Mouse (Mus musculus) midbrain, embryonic 10.5 days (tissue): ENCODE measurements around the gene Tpcn2. TPM values are rescaled to one million over a fixed set of nuclear protein-coding genes. Genes with fewer than 3 reads are reported as not detected.

Source experiments
- DNase-seq: peaks from one replicate; pipeline ENCODE4 v3.0.0-alpha.2; 2017; ENCODE audit warnings: low spot score
- H3K27ac ChIP-seq: fragments of 300-500 bp; sonication (generic); replicated peaks from 2 replicates; pipeline ENCODE4 v1.5.1; 2016; ENCODE audit warnings: mild to moderate bottlenecking
- H3K27me3 ChIP-seq: fragments of 300-500 bp; sonication (generic); 2 replicates; pipeline ENCODE4 v1.6.1; 2016; ENCODE audit warnings: low read depth, mild to moderate bottlenecking; ENCODE audit not compliant: poor library complexity, severe bottlenecking
- H3K36me3 ChIP-seq: fragments of 300-500 bp; sonication (generic); 2 replicates; pipeline ENCODE4 v1.6.1; 2016; ENCODE audit warnings: mild to moderate bottlenecking, moderate library complexity
- H3K4me1 ChIP-seq: fragments of 300-500 bp; sonication (generic); 2 replicates; pipeline ENCODE4 v1.6.1; 2016
- H3K4me3 ChIP-seq: fragments of 300-500 bp; sonication (generic); 2 replicates; pipeline ENCODE4 v1.5.1; 2016; ENCODE audit warnings: mild to moderate bottlenecking, moderate library complexity
- H3K9me3 ChIP-seq: fragments of 300-500 bp; sonication (generic); replicated peaks from 2 replicates; pipeline ENCODE4 v1.6.1; 2016; ENCODE audit warnings: mild to moderate bottlenecking
- WGBS: fragments of 180-500 bp; shearing (Covaris S2); methylation state at CpG from one replicate; pipeline ENCODE4 v1.1.7; 2016; 5-methylcytosine and 5-hydroxymethylcytosine counted together
- polyA plus RNA-seq: library from polyadenylated mRNA; unstranded; fragments of >200 nt; fragmentation: Nextera tagmentation; extraction: Ambion mirVana; gene quantifications from 2 replicates; pipeline ENCODE4 v1.2.1, GENCODE M21; 2016

Tpcn2 gene
- polyA plus RNA-seq, 1 experiment from 2014 or later, result 5.4 TPM

GRCm38 (mm10) chr7:145206056-145206610, 77.7 kb downstream of the Tpcn2 start:
- Histone ChIP-seq H3K36me3 (no peaks in the 10 kb centered on the region), H3K9me3 (peaks cover 8% of the 10 kb centered on the region), H3K27me3 (no peaks in the 10 kb centered on the region), H3K4me1 (peaks cover 46% of the 10 kb centered on the region), H3K27ac (peak overlapping the region; percentile 99), H3K4me3 (peak overlapping the region; percentile 40)
- peak; percentile 92 for DNase-seq
- WGBS, result under 1% methylated on average over 34 of the region's 34 CpGs

GRCm38 (mm10) chr7:145205363-145205902, 78.4 kb downstream of the Tpcn2 start:
- 85% methylated on average over 4 of the region's 4 CpGs for WGBS
- Histone ChIP-seq H3K27ac (peak overlapping the region; percentile 99), H3K27me3 (no peaks in the 10 kb centered on the region), H3K9me3 (peaks cover 9% of the 10 kb centered on the region), H3K4me3 (peak overlapping the region; percentile 40), H3K4me1 (peaks cover 39% of the 10 kb centered on the region), H3K36me3 (no peaks in the 10 kb centered on the region)
- no peak for DNase-seq

DNA sequence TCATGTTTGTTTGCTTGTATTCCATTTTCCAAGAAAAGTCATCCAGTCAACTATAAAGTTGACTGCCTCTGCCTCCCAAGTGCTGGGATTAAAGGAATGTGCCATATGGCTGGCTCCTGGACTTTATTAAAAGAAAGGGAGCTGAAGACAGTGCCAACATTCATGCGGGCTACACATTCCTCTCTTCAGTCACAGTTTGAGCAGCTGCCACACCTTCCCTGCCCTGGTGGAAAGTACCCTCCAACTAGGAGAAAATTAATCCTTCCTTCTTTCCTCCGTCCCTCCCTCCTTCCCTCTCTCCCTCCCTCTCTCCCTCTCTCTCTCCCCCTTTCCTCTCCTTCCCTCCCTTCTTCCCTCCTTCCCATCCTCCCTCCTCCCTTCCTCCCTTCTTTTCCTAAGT, 84.1 kb downstream of the Tpcn2 start:
- Histone ChIP-seq H3K4me3 (no peak overlapping the region), H3K4me1 (peaks cover 26% of the 10 kb centered on the region), H3K27ac (0 out of 2 replicates have a peak overlapping the region, but pooled peaks have one; percentile 38), H3K9me3 (peaks cover 9% of the 10 kb centered on the region), H3K27me3 (no peaks in the 10 kb centered on the region), H3K36me3 (no peaks in the 10 kb centered on the region)
- 93% methylated on average over 2 of the region's 2 CpGs for WGBS
- DNase-seq, result no peak

DNA sequence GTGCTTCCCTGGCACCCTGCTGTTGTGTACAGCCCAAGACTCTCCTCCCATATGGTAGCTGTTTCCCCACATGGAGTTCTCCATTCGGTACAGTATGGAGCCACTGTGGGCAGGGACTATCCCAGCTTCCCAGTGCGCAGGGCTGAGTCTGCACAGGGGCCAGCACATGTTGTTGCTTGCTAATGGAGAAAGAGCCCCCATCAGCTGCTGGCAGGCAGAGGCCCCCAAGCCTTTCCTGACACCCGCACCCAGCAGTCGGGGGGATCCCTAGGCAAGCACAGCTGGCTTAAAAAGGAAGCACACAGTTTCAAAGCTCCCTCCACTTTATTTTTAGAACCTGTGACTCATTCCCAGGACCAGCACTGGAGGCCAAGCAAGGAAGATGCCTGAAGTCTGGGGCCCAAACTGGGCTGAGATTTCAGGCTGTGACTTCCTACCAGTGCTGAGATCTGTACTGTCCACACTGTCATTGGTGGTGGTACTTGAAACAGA, 85.5 kb downstream of the Tpcn2 start:
- Histone ChIP-seq H3K27ac (peak overlapping the region; percentile 71), H3K4me1 (peaks cover 26% of the 10 kb centered on the region), H3K9me3 (peaks cover 9% of the 10 kb centered on the region), H3K4me3 (no peak overlapping the region), H3K36me3 (no peaks in the 10 kb centered on the region), H3K27me3 (no peaks in the 10 kb centered on the region)
- DNase-seq, result no peak
- WGBS, result 63% methylated on average over 4 of the region's 4 CpGs

DNA sequence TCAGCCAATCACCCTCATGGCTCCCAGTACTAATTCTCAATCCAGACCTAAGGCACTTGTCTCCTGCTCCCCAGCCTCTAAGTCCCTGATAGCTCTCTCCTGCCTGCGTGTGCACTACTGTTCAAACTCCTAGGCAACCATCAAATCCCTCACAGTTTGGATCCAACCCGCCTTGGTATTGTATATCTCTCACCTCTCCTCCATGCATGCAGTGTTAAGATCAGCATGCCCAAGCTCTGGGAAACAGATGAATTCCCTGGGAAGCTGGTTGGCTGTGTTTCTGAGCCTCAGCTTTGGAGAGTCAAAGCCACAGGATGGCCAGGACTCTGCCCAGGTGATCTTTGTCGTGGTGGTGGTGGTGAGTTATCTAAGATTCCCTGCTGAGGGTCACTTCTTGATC, 86.1 kb downstream of the Tpcn2 start:
- H3K4me3 ChIP-seq, result no peak overlapping the region
- no peak for DNase-seq
- WGBS, result 42% methylated on average over 3 of the region's 3 CpGs
- peaks cover 9% of the 10 kb centered on the region for H3K9me3 ChIP-seq
- H3K36me3 ChIP-seq, result no peaks in the 10 kb centered on the region
- peak overlapping the region; percentile 71 for H3K27ac ChIP-seq
- H3K27me3 ChIP-seq, result no peaks in the 10 kb centered on the region
- H3K4me1 ChIP-seq, result peaks cover 29% of the 10 kb centered on the region

GRCm38 (mm10) chr7:145197042-145197441, 86.8 kb downstream of the Tpcn2 start:
- peaks cover 31% of the 10 kb centered on the region for H3K4me1 ChIP-seq
- WGBS, result 93% methylated on average over 3 of the region's 3 CpGs

GRCm38 (mm10) chr7:145196340-145196739, 87.5 kb downstream of the Tpcn2 start:
- H3K4me1 ChIP-seq, result peaks cover 31% of the 10 kb centered on the region
- 0 out of 2 replicates have a peak overlapping the region, but pooled peaks have one; percentile 17 for H3K27ac ChIP-seq
- no peak overlapping the region for H3K4me3 ChIP-seq
- WGBS, result 78% methylated on average over 6 of the region's 6 CpGs
- no peak for DNase-seq
- no peaks in the 10 kb centered on the region for H3K27me3 ChIP-seq
- H3K9me3 ChIP-seq, result peaks cover 3% of the 10 kb centered on the region
- no peaks in the 10 kb centered on the region for H3K36me3 ChIP-seq

More at GRCm38 (mm10) chr7:145197042-145197441, 86.8 kb downstream of the Tpcn2 start:
- Histone ChIP-seq H3K27me3 (no peaks in the 10 kb centered on the region), H3K4me3 (no peak overlapping the region), H3K36me3 (no peaks in the 10 kb centered on the region), H3K9me3 (peaks cover 9% of the 10 kb centered on the region), H3K27ac (peak overlapping the region; percentile 17)
- no peak for DNase-seq

GRCm38 (mm10) chr7:145195186-145195927, 88.5 kb downstream of the Tpcn2 start:
- Histone ChIP-seq H3K4me1 (peaks cover 31% of the 10 kb centered on the region), H3K27me3 (no peaks in the 10 kb centered on the region), H3K27ac (peak overlapping the region; percentile 38; the same call in 1 of the 2 replicates), H3K36me3 (no peaks in the 10 kb centered on the region), H3K4me3 (no peak overlapping the region), H3K9me3 (no peaks in the 10 kb centered on the region)
- no peak for DNase-seq
- 68% methylated on average over 5 of the region's 5 CpGs for WGBS

GRCm38 (mm10) chr7:145194455-145195161, 89.2 kb downstream of the Tpcn2 start:
- no peaks in the 10 kb centered on the region for H3K9me3 ChIP-seq
- 0 out of 2 replicates have a peak, but pooled peaks cover 4% of the 10 kb centered on the region for H3K27me3 ChIP-seq
- no peak for DNase-seq
- 78% methylated on average over 3 of the region's 3 CpGs for WGBS
- no peaks in the 10 kb centered on the region for H3K36me3 ChIP-seq
- H3K4me1 ChIP-seq, result peaks cover 31% of the 10 kb centered on the region
- H3K4me3 ChIP-seq, result no peak overlapping the region
- H3K27ac ChIP-seq, result peak overlapping the region; percentile 43; the same call in 1 of the 2 replicates

- H3K4me3 ChIP-seq, result no peak overlapping the region
- H3K9me3 ChIP-seq, result no peaks in the 10 kb centered on the region
- peak overlapping the region; percentile 52; the same call in 1 of the 2 replicates for H3K27ac ChIP-seq
- H3K36me3 ChIP-seq, result no peaks in the 10 kb centered on the region
- 85% methylated on average over 6 of the region's 6 CpGs for WGBS
- 0 out of 2 replicates have a peak, but pooled peaks cover 6% of the 10 kb centered on the region for H3K27me3 ChIP-seq
- no peak for DNase-seq
- peaks cover 23% of the 10 kb centered on the region for H3K4me1 ChIP-seq
These were observed 91.0 kb downstream of the Tpcn2 start for GRCm38 (mm10) chr7:145192836-145193235.

DNA sequence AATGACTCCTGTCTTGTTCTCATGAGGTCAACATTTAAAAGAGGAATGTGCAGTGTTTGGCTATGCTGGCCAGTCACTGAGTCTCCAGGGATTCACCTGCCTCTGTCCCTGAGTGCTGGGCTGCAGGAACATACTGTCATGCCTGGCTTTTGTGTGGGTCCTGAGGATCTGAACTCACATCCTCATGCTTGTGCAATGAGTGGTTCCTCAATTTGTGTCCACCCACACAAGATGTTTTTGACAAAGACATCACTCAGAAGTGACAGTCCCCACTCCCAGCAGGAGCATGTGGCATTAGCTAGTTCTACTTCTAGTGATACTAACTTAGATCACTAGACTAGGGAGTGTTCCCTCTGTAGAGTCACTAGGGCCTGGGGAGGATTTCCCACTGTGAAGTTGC, 93.3 kb downstream of the Tpcn2 start:
- 0 out of 2 replicates have a peak, but pooled peaks cover 6% of the 10 kb centered on the region for H3K27me3 ChIP-seq
- H3K9me3 ChIP-seq, result no peaks in the 10 kb centered on the region
- DNase-seq, result no peak
- H3K4me1 ChIP-seq, result peaks cover 13% of the 10 kb centered on the region
- H3K36me3 ChIP-seq, result no peaks in the 10 kb centered on the region
- H3K4me3 ChIP-seq, result no peak overlapping the region
- no peak overlapping the region for H3K27ac ChIP-seq

- 70% methylated on average over 8 of the region's 8 CpGs for WGBS
- no peak overlapping the region for H3K27ac ChIP-seq
- H3K27me3 ChIP-seq, result 0 out of 2 replicates have a peak, but pooled peaks cover 6% of the 10 kb centered on the region
- no peaks in the 10 kb centered on the region for H3K9me3 ChIP-seq
- no peaks in the 10 kb centered on the region for H3K36me3 ChIP-seq
- 0 out of 2 replicates have a peak, but pooled peaks cover 5% of the 10 kb centered on the region for H3K4me1 ChIP-seq
- no peak for DNase-seq
- H3K4me3 ChIP-seq, result no peak overlapping the region
These were observed 94.5 kb downstream of the Tpcn2 start for GRCm38 (mm10) chr7:145189342-145189741.
